Mouse (Mus musculus) stomach, embryonic 15.5 days (tissue): Measurements from ENCODE around the gene Tomm70a. TPM values are rescaled to one million over a fixed set of nuclear protein-coding genes. Genes with fewer than 3 reads are reported as not detected.
A peak's percentile ranks its signal among the peaks of the same experiment; 100 is the strongest.

Experiments used
- ATAC-seq: fragments of 200-750 bp; cut with Nextera tagmentation; 2 replicates; pipeline ENCODE4 v1.8.0; 2017; ENCODE audit warnings: low read depth, moderate number of reproducible peaks, moderate TSS enrichment; ENCODE audit not compliant: insufficient read depth, low FRiP score
- H3K27ac ChIP-seq: fragments of 300-500 bp; sonication (generic); 2 replicates; pipeline ENCODE4 v1.5.1; 2015; ENCODE audit warnings: mild to moderate bottlenecking, inconsistent platforms
- H3K27me3 ChIP-seq: fragments of 300-500 bp; sonication (generic); replicated peaks from 2 replicates; pipeline ENCODE4 v1.6.1; 2015; ENCODE audit warnings: inconsistent platforms
- H3K36me3 ChIP-seq: fragments of 300-500 bp; sonication (generic); 2 replicates; pipeline ENCODE4 v1.6.1; 2015; ENCODE audit warnings: inconsistent platforms
- H3K4me1 ChIP-seq: fragments of 300-500 bp; sonication (generic); 2 replicates; pipeline ENCODE4 v1.6.1; 2015; ENCODE audit warnings: inconsistent platforms
- H3K4me2 ChIP-seq: fragments of 300-500 bp; sonication (generic); 2 replicates; pipeline ENCODE4 v1.6.1; 2015; ENCODE audit warnings: mild to moderate bottlenecking, inconsistent platforms
- H3K4me3 ChIP-seq: fragments of 300-500 bp; sonication (generic); replicated peaks from 2 replicates; pipeline ENCODE4 v1.5.1; 2015; ENCODE audit warnings: inconsistent platforms
- H3K9ac ChIP-seq: fragments of 300-500 bp; sonication (generic); 2 replicates; pipeline ENCODE4 v1.6.1; 2015; ENCODE audit warnings: inconsistent platforms
- H3K9me3 ChIP-seq: fragments of 300-500 bp; sonication (generic); 2 replicates; pipeline ENCODE4 v1.6.1; 2016; ENCODE audit warnings: inconsistent platforms
- WGBS: fragments of 180-500 bp; shearing (Covaris S2); methylation state at CpG from one replicate; pipeline ENCODE4 v1.1.7; 2015; 5-methylcytosine and 5-hydroxymethylcytosine counted together
- polyA plus RNA-seq: library from polyadenylated mRNA; unstranded; fragments of >200 nt; fragmentation: Nextera tagmentation; extraction: Ambion mirVana; gene quantifications from 2 replicates; pipeline ENCODE4 v1.2.1, GENCODE M21; 2015

Gene Tomm70a
- polyA plus RNA-seq, result 44.7 and 45.7 TPM in 2 replicates

GRCm38 (mm10) chr16:57120913-57121815 is at the start of gene Tomm70a:
TSS of gene Tomm70a (plus strand) at chr16:57121703.
- peak within 1 kb of the TSS; percentile 100 for H3K9ac ChIP-seq
- H3K4me2 ChIP-seq, result peak within 1 kb of the TSS; percentile 66
- peaks cover 12% of the 10 kb centered on the region for H3K4me1 ChIP-seq
- ATAC-seq, result peak; percentile 99
- H3K27me3 ChIP-seq, result no peaks in the 10 kb centered on the region
- under 1% methylated on average over 37 of the region's 37 CpGs for WGBS
- H3K27ac ChIP-seq, result peak within 1 kb of the TSS; percentile 96
- peak within 1 kb of the TSS; percentile 99 for H3K4me3 ChIP-seq
- H3K9me3 ChIP-seq, result no peaks in the 10 kb centered on the region
- H3K36me3 ChIP-seq, result no peaks in the 10 kb centered on the region

GRCm38 (mm10) chr16:57075986-57076385 is 45.5 kb upstream of the Tomm70a start:
- WGBS, result 81% methylated on average over 7 of the region's 7 CpGs
- Histone ChIP-seq H3K4me3 (no peak overlapping the region), H3K4me2 (no peak overlapping the region), H3K4me1 (no peaks in the 10 kb centered on the region), H3K9me3 (no peaks in the 10 kb centered on the region), H3K27ac (no peak overlapping the region), H3K27me3 (no peaks in the 10 kb centered on the region), H3K36me3 (no peaks in the 10 kb centered on the region), H3K9ac (no peak overlapping the region)
- ATAC-seq, result no peak

GRCm38 (mm10) chr16:57079577-57079976 is 41.9 kb upstream of the Tomm70a start:
- no peak overlapping the region for H3K9ac ChIP-seq
- no peak overlapping the region for H3K27ac ChIP-seq
- H3K4me2 ChIP-seq, result no peak overlapping the region
- 69% methylated on average over 4 of the region's 4 CpGs for WGBS
- no peak overlapping the region for H3K4me3 ChIP-seq
- no peaks in the 10 kb centered on the region for H3K36me3 ChIP-seq
- H3K9me3 ChIP-seq, result no peaks in the 10 kb centered on the region
- H3K4me1 ChIP-seq, result no peaks in the 10 kb centered on the region
- no peak for ATAC-seq
- H3K27me3 ChIP-seq, result no peaks in the 10 kb centered on the region

- WGBS, result 38% methylated on average over 4 of the region's 4 CpGs
Measured at GRCm38 (mm10) chr16:57092460-57092859, 29.0 kb upstream of the Tomm70a start.

GRCm38 (mm10) chr16:57092911-57093605 is 28.4 kb upstream of the Tomm70a start:
- Histone ChIP-seq H3K36me3 (no peaks in the 10 kb centered on the region), H3K9ac (no peak overlapping the region), H3K27me3 (no peaks in the 10 kb centered on the region), H3K27ac (no peak overlapping the region), H3K4me3 (no peak overlapping the region), H3K4me2 (no peak overlapping the region), H3K9me3 (no peaks in the 10 kb centered on the region), H3K4me1 (no peaks in the 10 kb centered on the region)
- ATAC-seq, result no peak
- WGBS, result 63% methylated on average over 6 of the region's 6 CpGs

More at GRCm38 (mm10) chr16:57092460-57092859, 29.0 kb upstream of the Tomm70a start:
- no peak; the same call in 1 of the 2 replicates for ATAC-seq
- Histone ChIP-seq H3K9me3 (no peaks in the 10 kb centered on the region), H3K4me1 (no peaks in the 10 kb centered on the region), H3K27me3 (no peaks in the 10 kb centered on the region), H3K4me3 (no peak overlapping the region), H3K9ac (no peak overlapping the region), H3K27ac (no peak overlapping the region), H3K4me2 (no peak overlapping the region), H3K36me3 (no peaks in the 10 kb centered on the region)

- H3K27ac ChIP-seq, result no peak overlapping the region
- H3K36me3 ChIP-seq, result no peaks in the 10 kb centered on the region
- H3K9me3 ChIP-seq, result no peaks in the 10 kb centered on the region
- no peak overlapping the region for H3K4me2 ChIP-seq
- no peaks in the 10 kb centered on the region for H3K4me1 ChIP-seq
- H3K4me3 ChIP-seq, result no peak overlapping the region
- H3K27me3 ChIP-seq, result no peaks in the 10 kb centered on the region
- ATAC-seq, result peak; percentile 56; the same call in 1 of the 2 replicates
- 48% methylated on average over 7 of the region's 7 CpGs for WGBS
- no peak overlapping the region for H3K9ac ChIP-seq
Measured at GRCm38 (mm10) chr16:57098468-57099144, 22.9 kb upstream of the Tomm70a start.

GRCm38 (mm10) chr16:57099572-57100237 is 21.8 kb upstream of the Tomm70a start:
- no peak overlapping the region for H3K4me2 ChIP-seq
- H3K4me3 ChIP-seq, result no peak overlapping the region
- no peaks in the 10 kb centered on the region for H3K27me3 ChIP-seq
- H3K9ac ChIP-seq, result no peak overlapping the region
- no peak for ATAC-seq
- H3K9me3 ChIP-seq, result no peaks in the 10 kb centered on the region
- H3K27ac ChIP-seq, result no peak overlapping the region
- 71% methylated on average over 5 of the region's 5 CpGs for WGBS
- no peaks in the 10 kb centered on the region for H3K4me1 ChIP-seq
- no peaks in the 10 kb centered on the region for H3K36me3 ChIP-seq

- no peaks in the 10 kb centered on the region for H3K36me3 ChIP-seq
- 87% methylated on average over 1 of the region's 1 CpGs for WGBS
- H3K27me3 ChIP-seq, result no peaks in the 10 kb centered on the region
- H3K27ac ChIP-seq, result no peak overlapping the region
- ATAC-seq, result no peak
- no peaks in the 10 kb centered on the region for H3K4me1 ChIP-seq
- no peak overlapping the region for H3K4me2 ChIP-seq
- H3K9me3 ChIP-seq, result no peaks in the 10 kb centered on the region
- no peak overlapping the region for H3K4me3 ChIP-seq
- H3K9ac ChIP-seq, result no peak overlapping the region
Measured at GRCm38 (mm10) chr16:57101174-57101573, 20.3 kb upstream of the Tomm70a start.

GRCm38 (mm10) chr16:57106185-57106960 is 15.1 kb upstream of the Tomm70a start:
- WGBS, result 65% methylated on average over 5 of the region's 5 CpGs
- Histone ChIP-seq H3K27ac (no peak overlapping the region), H3K4me3 (no peak overlapping the region), H3K36me3 (no peaks in the 10 kb centered on the region), H3K4me2 (no peak overlapping the region), H3K27me3 (no peaks in the 10 kb centered on the region), H3K9me3 (no peaks in the 10 kb centered on the region), H3K4me1 (no peaks in the 10 kb centered on the region), H3K9ac (no peak overlapping the region)
- ATAC-seq, result no peak

GRCm38 (mm10) chr16:57116066-57116465 is 5.4 kb upstream of the Tomm70a start:
- Histone ChIP-seq H3K4me2 (no peak overlapping the region), H3K9ac (no peak overlapping the region), H3K4me3 (no peak overlapping the region), H3K27ac (no peak overlapping the region), H3K4me1 (no peaks in the 10 kb centered on the region), H3K27me3 (no peaks in the 10 kb centered on the region), H3K36me3 (no peaks in the 10 kb centered on the region), H3K9me3 (no peaks in the 10 kb centered on the region)
- no peak for ATAC-seq

GRCm38 (mm10) chr16:57117562-57117961 is 3.9 kb upstream of the Tomm70a start:
- Histone ChIP-seq H3K27me3 (no peaks in the 10 kb centered on the region), H3K36me3 (no peaks in the 10 kb centered on the region), H3K27ac (no peak overlapping the region), H3K4me3 (no peak overlapping the region), H3K4me2 (no peak overlapping the region), H3K9ac (no peak overlapping the region), H3K4me1 (no peaks in the 10 kb centered on the region), H3K9me3 (no peaks in the 10 kb centered on the region)
- no peak for ATAC-seq
- 81% methylated on average over 2 of the region's 2 CpGs for WGBS
